Mouse (Mus musculus) MEL-GATA-1-ER (cell line): Measurements from ENCODE around the gene Tti1.

ENCODE experiments used
- DNase-seq: peaks from one replicate; pipeline ENCODE4 v3.0.0-alpha.2; 2012; ENCODE audit warnings: low read depth; ENCODE audit errors: extremely low read depth

Tti1 gene

GRCm38 (mm10) chr2:158039662-158040061 lies 11.4 kb upstream of the Tti1 start:
- DNase-seq: no peak

GRCm38 (mm10) chr2:158037571-158037970 lies 9.3 kb upstream of the Tti1 start:
- no peak for DNase-seq

- DNase-seq: no peak
Observed at GRCm38 (mm10) chr2:158036953-158037352, 8.7 kb upstream of the Tti1 start.

GRCm38 (mm10) chr2:158036408-158036807 lies 8.2 kb upstream of the Tti1 start:
- no peak for DNase-seq

GRCm38 (mm10) chr2:158035813-158036212 lies 7.6 kb upstream of the Tti1 start:
- DNase-seq: no peak

GRCm38 (mm10) chr2:158030007-158030406 lies 1.8 kb upstream of the Tti1 start:
- no peak for DNase-seq

- no peak for DNase-seq
Observed at GRCm38 (mm10) chr2:158027855-158028353, 329 bp downstream of the Tti1 start.

- no peak for DNase-seq
Observed at GRCm38 (mm10) chr2:158017330-158017729, 10.9 kb downstream of the Tti1 start.

- no peak for DNase-seq
Observed at GRCm38 (mm10) chr2:158012608-158013007, 15.6 kb downstream of the Tti1 start.

- DNase-seq: no peak
Observed at GRCm38 (mm10) chr2:158009373-158009772, 18.9 kb downstream of the Tti1 start.

GRCm38 (mm10) chr2:158005641-158006040 lies 22.6 kb downstream of the Tti1 start:
- no peak for DNase-seq

- DNase-seq: no peak
Observed at GRCm38 (mm10) chr2:158004620-158005019, 23.6 kb downstream of the Tti1 start.

- no peak for DNase-seq
Observed at GRCm38 (mm10) chr2:157998817-157999216, 29.4 kb downstream of the Tti1 start.

- no peak for DNase-seq
Observed at GRCm38 (mm10) chr2:157992501-157992900, 35.7 kb downstream of the Tti1 start.

- DNase-seq: no peak
Observed at GRCm38 (mm10) chr2:157991026-157991425, 37.2 kb downstream of the Tti1 start.

GRCm38 (mm10) chr2:157989946-157990345 lies 38.3 kb downstream of the Tti1 start:
- DNase-seq: no peak

- no peak for DNase-seq
Observed at GRCm38 (mm10) chr2:157988416-157989190, 39.6 kb downstream of the Tti1 start.

- DNase-seq: no peak
Observed at GRCm38 (mm10) chr2:157986235-157986634, 42.0 kb downstream of the Tti1 start.

- no peak for DNase-seq
Observed at GRCm38 (mm10) chr2:157985611-157986010, 42.6 kb downstream of the Tti1 start.

GRCm38 (mm10) chr2:157983276-157983675 lies 45.0 kb downstream of the Tti1 start:
- no peak for DNase-seq

- DNase-seq: no peak
Observed at GRCm38 (mm10) chr2:157982727-157983126, 45.5 kb downstream of the Tti1 start.

GRCm38 (mm10) chr2:157979241-157979640 lies 49.0 kb downstream of the Tti1 start:
- DNase-seq: no peak

GRCm38 (mm10) chr2:157975595-157975994 lies 52.6 kb downstream of the Tti1 start:
- no peak for DNase-seq
